Mouse (Mus musculus): ENCODE data around the gene Isg20l2. TPM values are rescaled to one million over a fixed set of nuclear protein-coding genes. Genes with fewer than 3 reads are reported as not detected.

Gene Isg20l2
- polyA plus RNA-seq (2012; rRNA removed; ENCODE audit: low replicate concordance): 5.5 and 7.1 TPM in 2 replicates

GRCm38 (mm10) chr3:87930078-87930795, at the start of gene Isg20l2, which contains the start of gene Rrnad1:
Gene Isg20l2 (plus strand): TSS chr3:87930314.
Gene Rrnad1 (minus strand): TSS chr3:87930717.

GRCm38 (mm10) chr3:87885281-87886003, 44.7 kb upstream of the Isg20l2 start, which contains the start of gene Prcc:
Gene Prcc (minus strand): TSS chr3:87885608.

GRCm38 (mm10) chr3:87905880-87906485, 24.1 kb upstream of the Isg20l2 start, which contains the start of gene Hdgf:
Gene Hdgf (plus strand): TSS chr3:87906321.

GRCm38 (mm10) chr3:87919336-87920108, 10.6 kb upstream of the Isg20l2 start, which contains the start of gene Mrpl24:
Gene Mrpl24 (plus strand): TSS chr3:87919506.

GRCm38 (mm10) chr3:87948378-87949265, 18.5 kb downstream of the Isg20l2 start, which contains the start of gene Crabp2:
Gene Crabp2 (plus strand): TSS chr3:87948666.

GRCm38 (mm10) chr3:87970939-87971488, 40.9 kb downstream of the Isg20l2 start, which contains the start of gene Nes:
Gene Nes (plus strand): TSS chr3:87971078.

Other genes starting within 250 kb of the Isg20l2 start
- 0.04 and 0.05 TPM in 2 replicates for gene Lrrc71, start 181.7 kb upstream of the Isg20l2 start, polyA plus RNA-seq (2012; rRNA removed; ENCODE audit: low replicate concordance)
- gene Ntrk1, start 135.2 kb upstream of the Isg20l2 start, polyA plus RNA-seq (2012; rRNA removed; ENCODE audit: low replicate concordance): 0.06 and 0.26 TPM in 2 replicates
- 1.4 and 2.1 TPM in 2 replicates for gene Insrr, start 133.4 kb upstream of the Isg20l2 start, polyA plus RNA-seq (2012; rRNA removed; ENCODE audit: low replicate concordance)
- 13.9 and 17.0 TPM in 2 replicates for gene Pear1, start 106.0 kb upstream of the Isg20l2 start, polyA plus RNA-seq (2012; rRNA removed; ENCODE audit: low replicate concordance)
- gene Sh2d2a, start 83.6 kb upstream of the Isg20l2 start, polyA plus RNA-seq (2012; rRNA removed; ENCODE audit: low replicate concordance): 1.4 and 3.9 TPM in 2 replicates
- 18.8 and 23.7 TPM in 2 replicates for gene Prcc, start 44.7 kb upstream of the Isg20l2 start, polyA plus RNA-seq (2012; rRNA removed; ENCODE audit: low replicate concordance)
- gene Hdgf, start 24.0 kb upstream of the Isg20l2 start, polyA plus RNA-seq (2012; rRNA removed; ENCODE audit: low replicate concordance): 30.8 and 34.4 TPM in 2 replicates
- 15.5 and 17.3 TPM in 2 replicates for gene Mrpl24, start 10.8 kb upstream of the Isg20l2 start, polyA plus RNA-seq (2012; rRNA removed; ENCODE audit: low replicate concordance)
- 21.3 and 22.0 TPM in 2 replicates for gene Rrnad1, start 403 bp downstream of the Isg20l2 start, polyA plus RNA-seq (2012; rRNA removed; ENCODE audit: low replicate concordance)
- gene Crabp2, start 18.4 kb downstream of the Isg20l2 start, polyA plus RNA-seq (2012; rRNA removed; ENCODE audit: low replicate concordance): not detected in 2 replicates
- 1.4 and 1.7 TPM in 2 replicates for gene Nes, start 40.8 kb downstream of the Isg20l2 start, polyA plus RNA-seq (2012; rRNA removed; ENCODE audit: low replicate concordance)
- gene Bcan, start 69.9 kb downstream of the Isg20l2 start, polyA plus RNA-seq (2012; rRNA removed; ENCODE audit: low replicate concordance): 0.07 and 1.2 TPM in 2 replicates
- gene Hapln2, start 97.3 kb downstream of the Isg20l2 start, polyA plus RNA-seq (2012; rRNA removed; ENCODE audit: low replicate concordance): not detected in 2 replicates
- gene Gpatch4, start 112.8 kb downstream of the Isg20l2 start, polyA plus RNA-seq (2012; rRNA removed; ENCODE audit: low replicate concordance): 1.3 and 2.0 TPM in 2 replicates
- gene Naxe, start 128.2 kb downstream of the Isg20l2 start, polyA plus RNA-seq (2012; rRNA removed; ENCODE audit: low replicate concordance): 38.0 and 41.8 TPM in 2 replicates
- not detected in 2 replicates for gene Ttc24, start 148.0 kb downstream of the Isg20l2 start, polyA plus RNA-seq (2012; rRNA removed; ENCODE audit: low replicate concordance)
- 9.2 and 13.0 TPM in 2 replicates for gene Iqgap3, start 151.7 kb downstream of the Isg20l2 start, polyA plus RNA-seq (2012; rRNA removed; ENCODE audit: low replicate concordance)
- 58.2 and 67.0 TPM in 2 replicates for gene Mef2d, start 212.1 kb downstream of the Isg20l2 start, polyA plus RNA-seq (2012; rRNA removed; ENCODE audit: low replicate concordance)

Data from duodenum, adult 2 months (tissue).